26 mouse cellular contexts compared by ENCODE assay signal in the genomic region with DNA sequence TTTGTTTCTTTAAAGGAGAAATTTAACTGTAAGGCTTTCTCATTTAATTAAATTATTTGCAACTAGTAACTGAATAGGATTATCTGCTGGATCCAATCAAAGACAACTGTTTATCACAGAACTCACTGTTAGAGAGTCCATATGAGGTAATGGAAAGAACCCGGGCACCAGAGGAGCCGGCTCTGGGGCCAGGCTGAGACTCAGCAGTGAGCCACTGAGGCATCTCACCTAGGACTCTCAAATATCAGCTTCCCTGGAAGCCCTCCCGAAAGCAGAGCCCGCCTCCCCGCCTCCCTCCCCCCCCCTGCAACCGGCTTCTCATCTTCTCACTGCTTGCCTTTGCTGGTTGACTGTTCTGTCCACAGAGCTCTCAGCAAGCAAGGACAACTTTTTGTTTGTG. TPM values are rescaled to one million over a fixed set of nuclear protein-coding genes. Genes with fewer than 3 reads are reported as not detected.
"Had no signal": no experiment of that assay in that cellular context is flagged by ENCODE, and none has a peak within 500 bp of the region (broad histone marks: within the 10 kb centered on the region; RNA-seq: fewer than 3 reads in every experiment).

No protein-coding gene starts in this region.

- H3K36me3 ChIP-seq: limb, embryonic 10.5 days; limb, embryonic 13.5 days; liver, embryonic 12.5 days; liver, embryonic 15.5 days; lung, embryonic 15.5 days; midbrain, embryonic 10.5 days; midbrain, embryonic 13.5 days; neural tube, embryonic 13.5 days had no signal

- DNase-seq: kidney, adult 9 months; kidney, postnatal 4 days; liver; lung, adult 18-20 months; lung, postnatal 10 days; lung, postnatal 36 days; right cerebral cortex, adult 18-20 months; right cerebral cortex, postnatal 14 days; right cerebral cortex, postnatal 4 days; thymus, postnatal 25 days had no signal

- H3K27me3 ChIP-seq: limb, embryonic 13.5 days; liver, embryonic 12.5 days; liver, embryonic 15.5 days; lung, embryonic 15.5 days; midbrain, embryonic 13.5 days; neural tube, embryonic 13.5 days had no signal

- H3K4me1 ChIP-seq: limb, embryonic 10.5 days; limb, embryonic 13.5 days; liver, embryonic 12.5 days; liver, embryonic 15.5 days; lung, embryonic 15.5 days; megakaryocyte, embryonic 14.5 days; neural tube, embryonic 13.5 days had no signal

- ATAC-seq: intestine, postnatal 0 days; liver, embryonic 12.5 days; midbrain, embryonic 13.5 days; midbrain, embryonic 16.5 days had no signal

- H3K9ac ChIP-seq: limb, embryonic 13.5 days; liver, embryonic 12.5 days; liver, embryonic 15.5 days; lung, embryonic 15.5 days; midbrain, embryonic 13.5 days; neural tube, embryonic 13.5 days had no signal

- H3K9me3 ChIP-seq: limb, embryonic 10.5 days; liver, embryonic 12.5 days; liver, embryonic 15.5 days; lung, embryonic 15.5 days; midbrain, embryonic 10.5 days; midbrain, embryonic 13.5 days; neural tube, embryonic 13.5 days had no signal

- H3K4me2 ChIP-seq: limb, embryonic 13.5 days; liver, embryonic 12.5 days; liver, embryonic 15.5 days; lung, embryonic 15.5 days; midbrain, embryonic 13.5 days; neural tube, embryonic 13.5 days had no signal

- H3K4me3 ChIP-seq: limb, embryonic 10.5 days; limb, embryonic 13.5 days; liver, embryonic 12.5 days; liver, embryonic 15.5 days; lung, embryonic 15.5 days; megakaryocyte, embryonic 14.5 days; midbrain, embryonic 10.5 days; midbrain, embryonic 13.5 days; myocyte; neural tube, embryonic 13.5 days had no signal

- H3K27ac ChIP-seq: limb, embryonic 10.5 days; limb, embryonic 13.5 days; liver, embryonic 12.5 days; liver, embryonic 15.5 days; lung, embryonic 15.5 days; midbrain, embryonic 10.5 days; midbrain, embryonic 13.5 days; neural tube, embryonic 13.5 days; stomach, postnatal 0 days had no signal

RNA-seq across cellular contexts. Expression of a gene that starts 37.8 kb away (rescaled TPM):
- total RNA-seq: monocyte, adult 5-6 weeks; neutrophil, adult 5-6 weeks had no signal
- polyA plus RNA-seq: limb, embryonic 13.5 days; liver, embryonic 12.5 days; liver, embryonic 15.5 days; lung, embryonic 15.5 days; myocyte; neural tube, embryonic 13.5 days; stomach, embryonic 14.5 days; stomach, postnatal 0 days had no signal
